Mouse (Mus musculus): ENCODE data around the gene Manbal. TPM values are rescaled to one million over a fixed set of nuclear protein-coding genes. Genes with fewer than 3 reads are reported as not detected.

The Manbal gene
- polyA plus RNA-seq, 1 experiment from 2014 or later: 83.7 TPM

DNA sequence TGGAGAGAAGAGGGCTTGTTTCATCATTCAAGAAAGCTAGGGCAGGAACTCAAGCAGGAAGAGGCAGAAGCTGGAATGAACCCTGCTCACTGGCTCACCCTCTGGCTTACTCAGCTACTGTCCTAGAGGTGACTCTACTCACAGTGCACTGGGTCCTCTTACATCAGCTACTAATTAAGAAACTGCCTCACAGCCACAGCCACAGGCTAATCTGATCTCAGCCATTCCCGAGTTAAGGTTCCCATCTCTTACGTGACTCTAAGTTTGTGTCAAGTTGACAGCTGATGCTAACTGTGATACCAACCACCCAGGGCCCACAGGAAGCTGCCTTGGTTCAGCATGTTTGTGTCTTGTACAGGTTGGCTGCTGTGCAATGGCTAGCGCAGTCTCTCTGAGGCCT lies 4.4 kb upstream of the Manbal start:
- Histone ChIP-seq H3K9ac (replicated peaks; ENCODE audit: low read length) (no peak overlapping the region), H3K27ac (ENCODE audit: low read length) (no peak overlapping the region), H3K36me3 (ENCODE audit: insufficient read depth, low read length) (no peaks in the 10 kb centered on the region), H3K4me1 (ENCODE audit: insufficient read depth, low read length) (peaks cover 6% of the 10 kb centered on the region), H3K9me3 (ENCODE audit: low read length) (no peaks in the 10 kb centered on the region), H3K4me3 (ENCODE audit: low read length) (no peak overlapping the region), H3K27me3 (ENCODE audit: insufficient read depth, low read length) (no peaks in the 10 kb centered on the region), H3K4me2 (replicated peaks; ENCODE audit: low read depth, low read length) (no peak overlapping the region)
- WGBS: 89% methylated on average over 3 of the region's 3 CpGs
- no peak for ATAC-seq (ENCODE audit: low FRiP score, low TSS enrichment)

DNA sequence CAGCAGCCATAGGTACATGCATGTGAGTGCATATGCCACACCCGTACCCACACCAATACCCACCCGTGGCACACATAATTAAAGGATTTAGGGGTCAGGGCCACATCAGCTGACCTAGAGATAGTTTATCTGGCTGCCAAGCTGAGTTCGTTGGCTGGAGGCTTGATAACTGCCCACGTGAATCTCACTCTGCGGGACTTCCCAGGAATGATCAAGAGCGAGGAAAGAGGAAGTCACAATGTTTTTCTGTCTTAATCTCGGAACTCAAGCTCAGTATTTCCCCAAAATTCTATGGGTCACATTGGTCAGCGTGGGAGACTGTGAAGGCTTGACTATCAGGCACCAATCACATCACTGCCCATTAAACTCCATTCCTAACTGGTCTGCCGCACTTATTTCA lies 632 bp upstream of the Manbal start:
- peaks cover 13% of the 10 kb centered on the region for H3K4me1 ChIP-seq (ENCODE audit: insufficient read depth, low read length)
- H3K4me3 ChIP-seq (ENCODE audit: low read length): peak overlapping the region; percentile 89; the same call in 1 of the 2 replicates
- H3K36me3 ChIP-seq (ENCODE audit: insufficient read depth, low read length): no peaks in the 10 kb centered on the region
- no peaks in the 10 kb centered on the region for H3K9me3 ChIP-seq (ENCODE audit: low read length)
- no peaks in the 10 kb centered on the region for H3K27me3 ChIP-seq (ENCODE audit: insufficient read depth, low read length)
- 80% methylated on average over 9 of the region's 9 CpGs for WGBS
- H3K27ac ChIP-seq (ENCODE audit: low read length): peak overlapping the region; percentile 94; the same call in 1 of the 2 replicates
- no peak for ATAC-seq (ENCODE audit: low FRiP score, low TSS enrichment)
- peak overlapping the region; percentile 81 for H3K4me2 ChIP-seq (replicated peaks; ENCODE audit: low read depth, low read length)
- no peak overlapping the region for H3K9ac ChIP-seq (replicated peaks; ENCODE audit: low read length)

DNA sequence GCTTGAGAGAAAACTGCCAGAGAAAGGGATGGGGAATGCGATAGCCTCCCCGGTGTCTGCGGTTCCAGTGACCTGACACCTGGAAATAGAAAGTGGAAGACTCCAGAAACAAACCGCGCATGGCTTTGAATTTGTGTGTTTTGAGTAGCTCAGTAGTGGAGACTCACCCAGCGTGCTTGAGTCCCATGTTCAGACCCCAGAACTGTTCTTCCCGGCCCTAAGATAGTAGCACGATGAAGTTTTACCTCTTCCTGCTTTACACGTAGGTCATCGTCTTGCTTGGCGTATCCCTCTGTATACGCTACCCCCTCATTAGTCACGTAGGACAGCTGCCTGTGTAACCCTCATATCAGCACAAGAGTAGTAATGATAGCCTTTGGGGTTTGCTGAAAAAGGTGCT lies 597 bp downstream of the Manbal start:
- H3K36me3 ChIP-seq (ENCODE audit: insufficient read depth, low read length): no peaks in the 10 kb centered on the region
- no peaks in the 10 kb centered on the region for H3K9me3 ChIP-seq (ENCODE audit: low read length)
- no peaks in the 10 kb centered on the region for H3K27me3 ChIP-seq (ENCODE audit: insufficient read depth, low read length)
- ATAC-seq (ENCODE audit: low FRiP score, low TSS enrichment): peak; percentile 35; the same call in 1 of the 2 replicates
- H3K4me3 ChIP-seq (ENCODE audit: low read length): peak overlapping the region; percentile 89
- WGBS: under 1% methylated on average over 13 of the region's 13 CpGs
- H3K4me1 ChIP-seq (ENCODE audit: insufficient read depth, low read length): peaks cover 13% of the 10 kb centered on the region
- H3K4me2 ChIP-seq (replicated peaks; ENCODE audit: low read depth, low read length): peak overlapping the region; percentile 81
- H3K9ac ChIP-seq (replicated peaks; ENCODE audit: low read length): peak overlapping the region; percentile 96
- H3K27ac ChIP-seq (ENCODE audit: low read length): peak overlapping the region; percentile 94

DNA sequence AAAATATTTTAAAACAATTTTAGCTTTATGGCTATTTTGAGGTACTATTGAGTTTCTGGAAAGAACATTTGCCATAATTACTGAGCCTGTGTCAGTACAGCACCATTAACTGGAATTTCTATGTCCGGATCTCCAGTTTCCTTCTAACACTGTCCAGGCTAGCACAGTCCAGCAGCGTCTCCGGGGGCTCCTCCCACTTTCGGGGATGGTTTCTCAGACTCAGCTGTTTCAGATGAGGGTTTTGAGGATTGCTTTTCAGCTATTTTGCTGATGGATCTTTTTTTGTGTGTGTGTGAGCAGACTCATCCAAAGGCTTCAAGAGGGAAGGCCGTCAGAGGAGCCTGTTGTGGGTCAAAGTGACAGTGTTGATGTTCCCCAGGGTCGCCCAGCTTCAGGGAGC lies 4.3 kb downstream of the Manbal start:
- H3K27ac ChIP-seq (ENCODE audit: low read length): no peak overlapping the region
- WGBS: 64% methylated on average over 6 of the region's 6 CpGs
- peaks cover 30% of the 10 kb centered on the region for H3K4me1 ChIP-seq (ENCODE audit: insufficient read depth, low read length)

DNA sequence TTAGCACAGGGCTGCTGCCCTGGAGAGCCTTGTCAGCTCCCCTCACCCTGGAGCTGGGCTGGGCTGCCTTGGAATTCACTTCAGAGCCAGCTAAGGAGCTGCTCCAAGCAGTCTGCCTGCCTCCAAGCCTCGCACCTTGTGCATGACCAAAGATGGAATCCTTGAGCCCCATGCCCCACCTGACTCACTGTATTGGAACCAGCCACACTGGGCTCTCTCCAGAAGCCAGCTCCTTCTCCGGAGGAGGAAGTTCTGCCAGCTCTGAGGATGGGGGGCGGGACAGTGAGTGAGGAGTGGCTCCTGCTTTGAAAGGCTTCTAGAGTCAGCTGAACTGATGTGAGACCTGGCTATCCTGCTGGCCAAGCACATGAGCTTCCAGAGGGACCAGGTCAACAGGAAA lies 6.3 kb downstream of the Manbal start:
- H3K27me3 ChIP-seq (ENCODE audit: insufficient read depth, low read length): no peaks in the 10 kb centered on the region
- H3K4me2 ChIP-seq (replicated peaks; ENCODE audit: low read depth, low read length): no peak overlapping the region
- H3K27ac ChIP-seq (ENCODE audit: low read length): no peak overlapping the region
- H3K4me3 ChIP-seq (ENCODE audit: low read length): no peak overlapping the region
- H3K9me3 ChIP-seq (ENCODE audit: low read length): no peaks in the 10 kb centered on the region
- no peak overlapping the region for H3K9ac ChIP-seq (replicated peaks; ENCODE audit: low read length)
- peaks cover 17% of the 10 kb centered on the region for H3K4me1 ChIP-seq (ENCODE audit: insufficient read depth, low read length)
- no peak for ATAC-seq (ENCODE audit: low FRiP score, low TSS enrichment)
- 69% methylated on average over 3 of the region's 3 CpGs for WGBS
- H3K36me3 ChIP-seq (ENCODE audit: insufficient read depth, low read length): 0 out of 2 replicates have a peak, but pooled peaks cover 10% of the 10 kb centered on the region

More for the DNA sequence above, 4.3 kb downstream of the Manbal start:
- H3K9ac ChIP-seq (replicated peaks; ENCODE audit: low read length): no peak overlapping the region
- no peak overlapping the region for H3K4me3 ChIP-seq (ENCODE audit: low read length)
- H3K9me3 ChIP-seq (ENCODE audit: low read length): no peaks in the 10 kb centered on the region
- no peak overlapping the region for H3K4me2 ChIP-seq (replicated peaks; ENCODE audit: low read depth, low read length)
- ATAC-seq (ENCODE audit: low FRiP score, low TSS enrichment): no peak
- no peaks in the 10 kb centered on the region for H3K27me3 ChIP-seq (ENCODE audit: insufficient read depth, low read length)
- 0 out of 2 replicates have a peak, but pooled peaks cover 10% of the 10 kb centered on the region for H3K36me3 ChIP-seq (ENCODE audit: insufficient read depth, low read length)

DNA sequence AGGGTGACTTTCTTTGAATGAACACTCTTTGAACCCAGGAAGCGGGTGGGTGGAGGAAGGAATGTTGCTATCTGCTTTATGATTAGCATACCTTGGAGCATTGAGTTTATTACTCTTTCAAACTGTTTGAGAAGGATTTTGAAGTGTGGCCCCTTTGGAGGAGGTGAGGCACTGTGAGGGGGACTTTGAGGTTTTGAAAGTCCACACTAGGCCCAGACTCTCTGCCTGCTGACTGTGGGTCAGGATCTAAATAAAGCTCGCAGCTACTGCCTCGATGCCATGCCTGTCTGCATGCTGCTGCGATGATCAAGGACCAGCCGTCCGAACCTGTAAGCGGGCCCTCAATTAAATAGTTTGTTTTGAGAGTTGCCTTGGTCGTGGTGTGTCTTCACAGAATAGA lies 7.7 kb downstream of the Manbal start:
- H3K4me3 ChIP-seq (ENCODE audit: low read length): no peak overlapping the region
- no peaks in the 10 kb centered on the region for H3K27me3 ChIP-seq (ENCODE audit: insufficient read depth, low read length)
- H3K9ac ChIP-seq (replicated peaks; ENCODE audit: low read length): no peak overlapping the region
- 58% methylated on average over 8 of the region's 8 CpGs for WGBS
- no peak for ATAC-seq (ENCODE audit: low FRiP score, low TSS enrichment)
- 0 out of 2 replicates have a peak, but pooled peaks cover 10% of the 10 kb centered on the region for H3K36me3 ChIP-seq (ENCODE audit: insufficient read depth, low read length)
- H3K4me2 ChIP-seq (replicated peaks; ENCODE audit: low read depth, low read length): no peak overlapping the region
- H3K27ac ChIP-seq (ENCODE audit: low read length): no peak overlapping the region
- peaks cover 17% of the 10 kb centered on the region; the same call in 1 of the 2 replicates for H3K4me1 ChIP-seq (ENCODE audit: insufficient read depth, low read length)
- no peaks in the 10 kb centered on the region for H3K9me3 ChIP-seq (ENCODE audit: low read length)

DNA sequence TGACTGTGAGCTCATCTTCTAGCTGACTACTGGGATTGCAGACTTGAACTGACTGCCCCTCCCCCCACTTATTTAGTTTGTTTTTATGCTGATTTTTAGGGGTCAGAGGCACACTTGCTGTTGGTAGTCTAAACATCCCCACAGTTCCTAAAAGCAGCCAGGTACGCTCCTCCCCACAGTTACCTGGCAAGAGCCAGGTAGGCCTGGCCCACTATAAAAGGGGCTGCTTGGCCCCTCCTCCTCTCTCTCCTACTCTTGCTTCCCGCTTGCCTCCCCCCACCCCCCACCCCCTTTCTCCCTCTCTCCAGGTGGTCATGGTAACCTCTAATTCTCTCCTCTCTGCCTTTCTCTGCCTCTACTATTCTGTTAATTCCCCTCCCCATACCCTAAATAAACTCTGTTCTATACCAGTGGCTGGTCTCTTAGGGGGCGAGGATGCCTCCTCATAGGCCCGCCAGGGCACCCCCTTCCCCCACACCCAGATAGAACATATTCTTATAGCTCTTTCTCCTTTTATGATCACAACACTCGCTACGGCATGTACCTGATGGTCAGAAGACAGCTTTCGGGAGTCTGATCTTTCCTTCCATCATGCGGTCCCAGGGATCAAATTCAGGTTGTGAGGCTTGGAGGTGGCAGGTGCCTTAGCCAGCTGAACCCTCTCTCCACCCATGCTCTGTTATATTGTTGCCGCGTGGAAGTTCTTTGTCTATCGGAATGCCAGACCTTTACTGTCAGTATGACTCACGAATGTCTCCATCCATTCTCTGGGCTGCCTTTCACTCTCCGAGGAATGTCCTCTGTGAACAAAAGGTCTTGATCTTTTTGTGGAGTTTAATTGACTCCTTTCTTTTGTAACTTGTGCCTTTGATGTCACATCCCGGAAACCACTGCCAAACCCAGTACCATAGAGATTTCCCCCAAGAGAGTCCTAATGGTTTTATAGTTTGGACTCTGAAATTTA lies 8.7 kb downstream of the Manbal start:
- H3K27ac ChIP-seq (ENCODE audit: low read length): no peak overlapping the region
- peaks cover 17% of the 10 kb centered on the region; the same call in 1 of the 2 replicates for H3K4me1 ChIP-seq (ENCODE audit: insufficient read depth, low read length)
- ATAC-seq (ENCODE audit: low FRiP score, low TSS enrichment): no peak
- 0 out of 2 replicates have a peak, but pooled peaks cover 11% of the 10 kb centered on the region for H3K36me3 ChIP-seq (ENCODE audit: insufficient read depth, low read length)
- no peaks in the 10 kb centered on the region for H3K9me3 ChIP-seq (ENCODE audit: low read length)
- no peak overlapping the region for H3K9ac ChIP-seq (replicated peaks; ENCODE audit: low read length)
- 30% methylated on average over 14 of the region's 14 CpGs for WGBS
- H3K27me3 ChIP-seq (ENCODE audit: insufficient read depth, low read length): no peaks in the 10 kb centered on the region
- no peak overlapping the region for H3K4me3 ChIP-seq (ENCODE audit: low read length)
- H3K4me2 ChIP-seq (replicated peaks; ENCODE audit: low read depth, low read length): no peak overlapping the region

DNA sequence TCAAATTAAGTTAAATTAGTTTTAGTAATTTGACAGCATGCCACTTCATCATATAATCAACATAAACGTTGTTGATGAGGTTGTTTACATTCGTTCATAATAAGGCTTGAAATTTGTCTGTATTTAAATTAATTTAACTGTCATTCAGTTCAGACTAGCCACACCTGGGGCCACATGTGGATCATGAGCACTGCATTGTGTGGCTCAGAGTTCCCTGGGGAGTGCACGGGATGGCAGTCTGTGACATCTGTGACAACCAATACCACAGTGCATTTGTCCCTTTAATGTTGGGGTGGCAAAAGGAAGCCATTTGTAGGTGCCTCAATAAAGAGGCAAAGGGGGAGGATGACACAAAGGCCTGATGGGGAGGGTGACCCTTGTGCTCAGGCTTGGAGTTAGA lies 9.6 kb downstream of the Manbal start:
- ATAC-seq (ENCODE audit: low FRiP score, low TSS enrichment): no peak
- no peaks in the 10 kb centered on the region for H3K27me3 ChIP-seq (ENCODE audit: insufficient read depth, low read length)
- peaks cover 14% of the 10 kb centered on the region; the same call in 1 of the 2 replicates for H3K36me3 ChIP-seq (ENCODE audit: insufficient read depth, low read length)
- no peaks in the 10 kb centered on the region for H3K9me3 ChIP-seq (ENCODE audit: low read length)
- no peak overlapping the region for H3K4me2 ChIP-seq (replicated peaks; ENCODE audit: low read depth, low read length)
- H3K27ac ChIP-seq (ENCODE audit: low read length): no peak overlapping the region
- no peak overlapping the region for H3K9ac ChIP-seq (replicated peaks; ENCODE audit: low read length)
- peaks cover 17% of the 10 kb centered on the region; the same call in 1 of the 2 replicates for H3K4me1 ChIP-seq (ENCODE audit: insufficient read depth, low read length)
- no peak overlapping the region for H3K4me3 ChIP-seq (ENCODE audit: low read length)
- 42% methylated on average over 3 of the region's 3 CpGs for WGBS

DNA sequence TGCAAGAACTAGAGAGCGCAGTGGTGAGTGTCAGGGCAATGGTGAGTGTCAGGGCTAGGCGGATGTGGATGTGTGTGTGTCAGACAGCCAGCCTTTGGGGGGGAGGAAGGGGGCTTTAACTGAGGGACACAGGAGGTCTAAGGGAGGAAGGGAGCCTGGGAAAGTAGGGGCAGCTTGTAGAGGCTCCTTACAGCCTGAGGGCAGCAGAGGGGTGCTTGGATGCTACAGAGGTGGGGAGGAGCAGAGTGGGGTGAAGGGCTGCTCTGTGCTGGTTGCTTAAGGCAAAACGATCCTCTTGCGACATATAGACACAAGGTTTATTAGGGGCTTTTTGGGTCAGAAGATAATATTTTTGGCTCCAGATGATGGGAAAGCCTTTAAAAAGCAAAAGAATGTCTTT lies 17.4 kb downstream of the Manbal start:
- H3K27me3 ChIP-seq (ENCODE audit: insufficient read depth, low read length): no peaks in the 10 kb centered on the region
- H3K9me3 ChIP-seq (ENCODE audit: low read length): no peaks in the 10 kb centered on the region
- no peak overlapping the region for H3K9ac ChIP-seq (replicated peaks; ENCODE audit: low read length)
- 75% methylated on average over 4 of the region's 4 CpGs for WGBS
- no peak for ATAC-seq (ENCODE audit: low FRiP score, low TSS enrichment)
- peaks cover 11% of the 10 kb centered on the region for H3K36me3 ChIP-seq (ENCODE audit: insufficient read depth, low read length)
- no peak overlapping the region for H3K4me2 ChIP-seq (replicated peaks; ENCODE audit: low read depth, low read length)
- no peak overlapping the region for H3K4me3 ChIP-seq (ENCODE audit: low read length)
- H3K4me1 ChIP-seq (ENCODE audit: insufficient read depth, low read length): no peaks in the 10 kb centered on the region
- H3K27ac ChIP-seq (ENCODE audit: low read length): no peak overlapping the region
